Mouse (Mus musculus) C2C12 (cell line): ENCODE measurements around the gene Fam166a.

Experiments
- CEBPB ChIP-seq: IDR thresholded peaks from one replicate; pipeline ENCODE4 v1.6.1; 2011; ENCODE audit warnings: low read depth, mild to moderate bottlenecking, control low read depth, moderate library complexity
- CTCF ChIP-seq: IDR thresholded peaks from one replicate; pipeline ENCODE4 v1.5.1; 2011; ENCODE audit not compliant: control insufficient read depth, insufficient read depth, insufficient read length
- FOSL1 ChIP-seq: IDR thresholded peaks from one replicate; pipeline ENCODE4 v1.8.0; 2011; ENCODE audit warnings: mild to moderate bottlenecking, low read length; ENCODE audit not compliant: poor library complexity, insufficient read depth, severe bottlenecking
- MAX ChIP-seq: IDR thresholded peaks from one replicate; pipeline ENCODE4 v1.6.1; 2011; ENCODE audit warnings: mild to moderate bottlenecking, control low read depth
- MYOD1 ChIP-seq: IDR thresholded peaks from one replicate; pipeline ENCODE4 v1.6.1; 2011; ENCODE audit warnings: low read depth; ENCODE audit not compliant: control insufficient read depth, insufficient read length
- MYOG ChIP-seq: IDR thresholded peaks from one replicate; pipeline ENCODE4 v1.6.1; 2011; ENCODE audit not compliant: control insufficient read depth, insufficient read length; ENCODE audit errors: extremely low read depth
- USF1 ChIP-seq: IDR thresholded peaks from one replicate; pipeline ENCODE4 v1.6.1; 2011; ENCODE audit warnings: low read depth, mild to moderate bottlenecking, control low read depth, moderate library complexity

DNA sequence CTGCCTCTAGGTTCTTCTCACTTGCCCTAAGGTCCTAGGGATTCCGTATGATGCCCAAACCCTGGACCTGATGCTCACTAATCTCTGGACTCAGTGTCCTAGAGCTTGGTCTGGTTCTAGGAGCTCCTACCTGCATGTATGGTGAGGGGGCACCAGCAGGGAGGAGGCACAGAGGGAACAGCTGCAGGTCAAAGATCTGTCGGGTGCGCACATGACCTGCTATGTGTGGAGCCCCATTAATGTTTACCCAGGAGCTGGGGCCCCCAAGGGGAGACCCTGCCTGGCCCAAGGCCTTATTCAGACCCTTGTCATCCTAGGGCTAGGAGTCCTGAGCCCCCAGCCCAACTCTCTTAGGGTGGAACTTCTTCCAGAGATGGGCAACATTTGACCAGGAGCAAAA is 15.5 kb downstream of the Fam166a start, which contains the start of gene Slc34a3:
- TF ChIP-seq CTCF (no peak), CEBPB (no peak), USF1 (no peak), MYOD1 (no peak), MYOG (no peak), MAX (no peak), FOSL1 (no peak)
